Mouse (Mus musculus): ENCODE results near the gene Msh5. TPM values are rescaled to one million over a fixed set of nuclear protein-coding genes. Genes with fewer than 3 reads are reported as not detected.
A peak's percentile ranks its signal among the peaks of the same experiment; 100 is the strongest.
"Not testable (repeated sequence)": the region's sequence is repeated elsewhere in the genome, so short reads cannot be mapped to it uniquely, and the experiment has no call there.

Gene Msh5
- polyA plus RNA-seq, 1 experiment = 17.2 TPM

DNA sequence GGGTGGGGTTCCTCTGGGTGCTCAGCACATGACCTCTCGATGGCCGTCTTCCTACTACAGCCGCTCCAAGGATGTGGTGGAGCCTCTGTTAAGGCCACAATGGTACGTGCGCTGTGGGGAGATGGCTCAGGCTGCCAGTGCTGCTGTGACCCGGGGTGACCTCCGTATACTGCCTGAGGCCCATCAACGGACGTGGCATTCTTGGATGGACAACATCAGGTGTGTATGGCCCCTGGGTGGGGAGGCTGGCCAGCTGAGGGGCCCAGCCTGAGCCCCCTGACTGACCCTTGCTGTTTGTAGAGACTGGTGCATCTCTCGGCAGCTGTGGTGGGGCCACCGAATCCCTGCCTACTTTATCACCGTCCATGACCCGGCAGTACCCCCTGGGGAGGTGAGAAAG, 34.1 kb downstream of the Msh5 start:
- no peak for TF ChIP-seq CTCF (IDR thresholded peaks at IDR 0.05; ENCODE audit: control insufficient read depth, insufficient read depth, low read length)
- no peak for TF ChIP-seq POLR2A (IDR thresholded peaks at IDR 0.05; ENCODE audit: borderline replicate concordance, control insufficient read depth, low read depth, low read length)
- H3K4me1 ChIP-seq (ENCODE audit: control insufficient read depth, insufficient read depth, low read length) = no peaks in the 10 kb centered on the region
- WGBS = 86% methylated on average over 13 of the region's 13 CpGs
- no peak overlapping the region for H3K4me3 ChIP-seq (replicated peaks; ENCODE audit: control insufficient read depth, low read depth, low read length)
- H3K27ac ChIP-seq (ENCODE audit: control insufficient read depth, insufficient read depth, low read depth, low read length, poor library complexity) = no peak overlapping the region

DNA sequence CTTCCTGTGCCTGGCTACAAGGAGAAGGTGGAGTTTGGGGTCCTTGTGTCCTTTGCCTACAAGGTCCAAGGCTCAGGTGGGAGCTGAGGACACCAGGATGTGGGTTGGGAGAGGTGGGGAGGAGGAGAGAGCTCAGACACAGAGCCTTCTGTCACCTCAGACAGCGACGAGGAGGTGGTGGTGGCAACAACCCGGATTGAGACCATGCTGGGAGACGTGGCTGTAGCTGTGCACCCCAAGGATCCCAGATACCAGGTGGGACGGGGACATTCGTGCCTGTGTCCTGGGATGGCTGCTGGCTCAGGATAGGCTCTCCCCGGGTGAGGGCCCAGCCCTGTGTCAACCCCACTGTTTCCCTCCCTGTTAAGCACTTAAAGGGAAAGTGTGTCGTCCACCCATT, 35.1 kb downstream of the Msh5 start:
- no peaks in the 10 kb centered on the region for H3K4me1 ChIP-seq (ENCODE audit: control insufficient read depth, insufficient read depth, low read length)
- no peak overlapping the region for H3K27ac ChIP-seq (ENCODE audit: control insufficient read depth, insufficient read depth, low read depth, low read length, poor library complexity)
- TF ChIP-seq POLR2A (IDR thresholded peaks at IDR 0.05; ENCODE audit: borderline replicate concordance, control insufficient read depth, low read depth, low read length) (no peak), CTCF (IDR thresholded peaks at IDR 0.05; ENCODE audit: control insufficient read depth, insufficient read depth, low read length) (no peak)
- 94% methylated on average over 8 of the region's 8 CpGs for WGBS
- no peak overlapping the region for H3K4me3 ChIP-seq (replicated peaks; ENCODE audit: control insufficient read depth, low read depth, low read length)

DNA sequence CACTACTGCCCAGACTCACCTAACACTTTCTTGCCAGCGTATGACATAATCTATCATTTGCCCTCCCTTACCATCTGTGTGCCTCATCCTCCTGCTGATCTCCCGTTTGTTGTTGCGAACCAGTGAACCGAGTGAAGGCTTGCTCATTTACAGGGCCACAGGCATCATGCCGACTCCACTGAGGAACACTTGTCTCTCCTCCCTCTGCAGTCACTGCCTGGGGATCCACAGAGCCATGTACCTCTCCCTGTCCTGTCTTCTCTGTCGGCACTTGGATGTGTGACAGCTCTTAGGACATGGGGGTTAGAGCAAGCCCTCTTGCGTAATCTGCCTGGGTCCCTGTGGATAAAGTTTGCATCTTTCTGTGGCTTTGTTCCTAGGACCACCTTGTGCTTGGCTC, 37.0 kb downstream of the Msh5 start:
- TF ChIP-seq POLR2A (IDR thresholded peaks at IDR 0.05; ENCODE audit: borderline replicate concordance, control insufficient read depth, low read depth, low read length) = no peak
- TF ChIP-seq CTCF (IDR thresholded peaks at IDR 0.05; ENCODE audit: control insufficient read depth, insufficient read depth, low read length) = no peak
- Histone ChIP-seq H3K4me3 (replicated peaks; ENCODE audit: control insufficient read depth, low read depth, low read length) (no peak overlapping the region), H3K4me1 (ENCODE audit: control insufficient read depth, insufficient read depth, low read length) (no peaks in the 10 kb centered on the region), H3K27ac (ENCODE audit: control insufficient read depth, insufficient read depth, low read depth, low read length, poor library complexity) (no peak overlapping the region)
- WGBS = 79% methylated on average over 7 of the region's 7 CpGs

DNA sequence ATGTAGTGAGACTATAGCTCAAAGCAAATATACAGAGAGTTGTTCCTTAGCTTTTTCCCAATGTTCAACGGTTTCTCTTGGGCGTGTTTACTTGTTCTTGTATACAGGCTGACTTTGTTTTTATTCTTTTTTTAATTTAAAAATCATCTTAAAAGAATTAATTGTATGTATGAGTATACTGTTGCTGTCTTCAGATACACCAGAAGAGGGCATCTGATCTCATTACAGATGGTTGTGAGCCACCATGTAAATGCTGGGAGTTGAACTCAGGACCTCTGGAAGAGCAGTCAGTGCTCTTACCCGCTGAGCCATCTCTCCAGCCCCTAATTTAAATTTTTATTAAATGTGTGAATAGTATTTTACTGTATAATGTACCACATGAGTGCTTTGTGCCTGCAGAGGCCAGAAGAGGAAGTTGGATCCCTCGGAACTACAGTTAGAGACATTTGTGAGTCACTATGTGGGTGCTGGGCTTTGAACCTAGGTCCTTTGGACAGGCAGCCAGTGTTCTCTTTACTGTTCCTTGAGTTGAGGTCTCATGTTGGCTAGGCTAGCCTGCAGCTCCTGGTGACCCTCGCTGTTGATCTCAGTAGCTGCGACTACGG, 39.1 kb downstream of the Msh5 start:
- Histone ChIP-seq H3K4me3 (replicated peaks; ENCODE audit: control insufficient read depth, low read depth, low read length) (no peak overlapping the region), H3K4me1 (ENCODE audit: control insufficient read depth, insufficient read depth, low read length) (peaks cover 5% of the 10 kb centered on the region; the same call in 1 of the 2 replicates), H3K27ac (ENCODE audit: control insufficient read depth, insufficient read depth, low read depth, low read length, poor library complexity) (no peak overlapping the region)
- WGBS = 85% methylated on average over 7 of the region's 7 CpGs
- TF ChIP-seq CTCF (IDR thresholded peaks at IDR 0.05; ENCODE audit: control insufficient read depth, insufficient read depth, low read length) (no peak), POLR2A (IDR thresholded peaks at IDR 0.05; ENCODE audit: borderline replicate concordance, control insufficient read depth, low read depth, low read length) (no peak)

DNA sequence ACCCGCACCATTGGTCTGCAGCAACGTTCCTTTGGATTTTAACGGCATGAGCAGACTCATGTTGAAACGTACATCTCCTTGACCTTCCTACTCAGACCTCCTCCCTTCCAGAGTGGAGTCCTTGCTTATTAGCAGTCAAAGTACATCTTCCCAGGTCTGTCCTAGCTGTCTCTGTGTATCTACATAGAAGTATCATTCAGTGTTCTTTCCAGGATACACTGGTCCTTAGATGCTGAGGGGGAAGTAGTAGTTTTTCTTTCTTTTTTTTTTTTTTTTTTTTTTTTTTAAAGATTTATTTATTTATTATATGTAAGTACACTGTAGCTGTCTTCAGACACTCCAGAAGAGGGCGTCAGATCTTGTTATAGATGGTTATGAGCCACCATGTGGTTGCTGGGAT, 40.6 kb downstream of the Msh5 start:
- not testable (repeated sequence) for H3K27ac ChIP-seq (ENCODE audit: control insufficient read depth, insufficient read depth, low read depth, low read length, poor library complexity); H3K4me1 ChIP-seq (ENCODE audit: control insufficient read depth, insufficient read depth, low read length); H3K4me3 ChIP-seq (replicated peaks; ENCODE audit: control insufficient read depth, low read depth, low read length)
- WGBS = 93% methylated on average over 4 of the region's 5 CpGs

DNA sequence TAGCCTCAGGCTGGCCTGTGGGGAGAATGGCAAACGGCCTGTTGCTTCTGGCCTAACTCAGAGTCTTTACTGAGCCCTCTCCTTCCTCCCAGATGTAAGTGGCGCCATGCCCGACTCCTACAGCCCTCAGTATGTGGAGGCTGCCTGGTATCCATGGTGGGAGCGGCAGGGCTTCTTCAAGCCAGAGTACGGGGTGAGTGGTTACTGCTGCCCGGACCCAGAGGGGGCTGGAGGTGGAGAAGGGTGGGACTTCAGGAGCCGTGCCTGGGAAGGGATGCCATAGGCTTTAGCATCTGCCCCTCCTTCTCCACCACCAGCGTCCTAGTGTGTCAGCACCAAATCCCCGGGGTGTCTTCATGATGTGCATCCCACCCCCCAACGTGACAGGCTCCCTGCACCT, 41.4 kb downstream of the Msh5 start:
- Histone ChIP-seq H3K4me1 (ENCODE audit: control insufficient read depth, insufficient read depth, low read length) (peaks cover 5% of the 10 kb centered on the region; the same call in 1 of the 2 replicates), H3K27ac (ENCODE audit: control insufficient read depth, insufficient read depth, low read depth, low read length, poor library complexity) (no peak overlapping the region), H3K4me3 (replicated peaks; ENCODE audit: control insufficient read depth, low read depth, low read length) (no peak overlapping the region)
- WGBS = 88% methylated on average over 10 of the region's 10 CpGs
- TF ChIP-seq POLR2A (IDR thresholded peaks at IDR 0.05; ENCODE audit: borderline replicate concordance, control insufficient read depth, low read depth, low read length) (no peak), CTCF (IDR thresholded peaks at IDR 0.05; ENCODE audit: control insufficient read depth, insufficient read depth, low read length) (no peak)

DNA sequence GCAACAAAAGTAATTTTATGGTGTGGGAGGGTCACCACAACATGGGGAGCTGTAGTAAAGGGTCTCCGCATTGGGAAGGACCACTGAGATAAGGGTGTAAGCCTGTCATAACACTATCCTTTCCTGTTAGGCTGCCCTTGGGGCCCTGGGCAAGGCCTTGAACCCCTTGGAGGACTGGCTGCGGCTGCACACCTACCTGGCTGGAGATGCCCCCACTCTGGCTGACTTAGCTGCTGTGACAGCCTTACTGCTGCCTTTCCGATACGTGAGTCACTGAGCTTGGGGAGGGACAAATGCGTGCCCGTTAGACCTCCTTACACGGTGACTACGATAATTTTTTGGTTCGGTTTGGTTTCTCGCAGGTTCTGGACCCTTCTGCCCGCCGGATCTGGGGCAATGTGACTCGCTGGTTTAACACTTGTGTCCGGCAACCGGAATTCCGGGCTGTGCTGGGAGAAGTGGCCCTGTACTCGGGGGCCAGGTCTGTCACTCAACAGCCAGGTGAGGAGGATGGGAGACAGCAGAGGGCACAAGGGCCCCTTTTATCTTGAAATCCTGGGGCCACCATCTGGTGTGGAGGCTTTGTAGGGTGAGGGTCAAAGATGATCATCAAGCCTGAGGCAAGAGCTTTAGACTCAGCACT, 42.3 kb downstream of the Msh5 start:
- Histone ChIP-seq H3K4me1 (ENCODE audit: control insufficient read depth, insufficient read depth, low read length) (peaks cover 5% of the 10 kb centered on the region; the same call in 1 of the 2 replicates), H3K27ac (ENCODE audit: control insufficient read depth, insufficient read depth, low read depth, low read length, poor library complexity) (no peak overlapping the region)
- 94% methylated on average over 17 of the region's 17 CpGs for WGBS

DNA sequence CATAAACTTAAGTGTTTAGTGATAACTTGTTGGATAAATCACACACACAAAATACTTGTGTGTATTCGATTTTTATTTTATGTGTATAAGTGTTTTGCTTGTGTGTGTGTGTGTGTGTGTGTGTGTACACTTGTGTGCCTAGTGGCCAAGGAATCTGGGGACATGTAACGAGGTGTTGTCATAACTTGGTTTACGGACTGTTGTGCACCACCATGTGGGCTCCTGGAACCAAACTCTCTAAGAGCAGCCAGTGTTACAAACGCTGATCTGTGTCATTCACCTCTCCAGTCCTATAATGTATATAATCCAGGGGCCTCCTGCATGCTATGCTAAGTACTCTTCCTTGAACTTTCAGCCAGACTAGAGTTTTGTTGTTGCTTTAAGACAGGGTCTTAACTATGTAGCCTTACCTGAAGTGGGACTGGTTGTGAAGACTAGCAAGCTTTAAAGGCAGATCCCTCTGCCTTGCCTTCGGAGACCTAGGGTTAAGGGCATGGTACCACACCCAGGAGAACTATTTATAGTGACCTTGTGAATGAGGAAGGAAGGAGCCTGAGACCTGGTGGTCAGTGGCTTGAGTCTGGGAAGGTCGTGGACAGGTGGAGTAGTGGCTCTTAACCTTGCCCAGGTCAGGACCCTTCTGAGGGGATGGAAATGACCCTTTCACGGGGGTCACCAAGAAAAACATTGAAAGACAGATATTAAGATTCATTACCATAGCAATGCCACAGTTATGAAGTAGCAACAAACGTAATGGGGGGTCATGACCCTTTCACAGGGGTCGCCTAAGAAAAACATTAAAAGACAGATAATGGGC, 43.3 kb downstream of the Msh5 start:
- 29% methylated on average over 9 of the region's 9 CpGs for WGBS
- peak overlapping the region; percentile 44 for H3K4me3 ChIP-seq (replicated peaks; ENCODE audit: control insufficient read depth, low read depth, low read length)
- H3K4me1 ChIP-seq (ENCODE audit: control insufficient read depth, insufficient read depth, low read length) = peaks cover 5% of the 10 kb centered on the region; the same call in 1 of the 2 replicates
- TF ChIP-seq CTCF (IDR thresholded peaks at IDR 0.05; ENCODE audit: control insufficient read depth, insufficient read depth, low read length) (no peak), POLR2A (IDR thresholded peaks at IDR 0.05; ENCODE audit: borderline replicate concordance, control insufficient read depth, low read depth, low read length) (no peak)
- peak overlapping the region; percentile 31; the same call in 1 of the 2 replicates for H3K27ac ChIP-seq (ENCODE audit: control insufficient read depth, insufficient read depth, low read depth, low read length, poor library complexity)

More for the DNA sequence above, 42.3 kb downstream of the Msh5 start:
- H3K4me3 ChIP-seq (replicated peaks; ENCODE audit: control insufficient read depth, low read depth, low read length) = no peak overlapping the region
- no peak for TF ChIP-seq POLR2A (IDR thresholded peaks at IDR 0.05; ENCODE audit: borderline replicate concordance, control insufficient read depth, low read depth, low read length)
- no peak for TF ChIP-seq CTCF (IDR thresholded peaks at IDR 0.05; ENCODE audit: control insufficient read depth, insufficient read depth, low read length)

Measured in bone marrow, adult 2 months (tissue).